Mouse (Mus musculus): ENCODE measurements around the gene Sept11. TPM values are rescaled to one million over a fixed set of nuclear protein-coding genes. Genes with fewer than 3 reads are reported as not detected.

The Sept11 gene
- polyA plus RNA-seq, 1 experiment, result 428 TPM

- Histone ChIP-seq H3K4me1 (ENCODE audit: control insufficient read depth, insufficient read depth, low read length) (peaks cover 19% of the 10 kb centered on the region), H3K27ac (ENCODE audit: insufficient read depth, low read length) (peak overlapping the region; percentile 55), H3K4me3 (ENCODE audit: insufficient read depth, low read length) (no peak overlapping the region)
- TF ChIP-seq CTCF (IDR thresholded peaks at IDR 0.05; ENCODE audit: borderline replicate concordance, insufficient read depth, low read length) (no peak), POLR2A (IDR thresholded peaks at IDR 0.05; ENCODE audit: low read depth, low read length) (no peak)
These were observed 59.2 kb downstream of the Sept11 start for GRCm38 (mm10) chr5:93152451-93152850.

- TF ChIP-seq CTCF (IDR thresholded peaks at IDR 0.05; ENCODE audit: borderline replicate concordance, insufficient read depth, low read length), result no peak
- TF ChIP-seq POLR2A (IDR thresholded peaks at IDR 0.05; ENCODE audit: low read depth, low read length), result no peak
- peaks cover 19% of the 10 kb centered on the region for H3K4me1 ChIP-seq (ENCODE audit: control insufficient read depth, insufficient read depth, low read length)
- H3K27ac ChIP-seq (ENCODE audit: insufficient read depth, low read length), result no peak overlapping the region
- H3K4me3 ChIP-seq (ENCODE audit: insufficient read depth, low read length), result no peak overlapping the region
These were observed 61.2 kb downstream of the Sept11 start for GRCm38 (mm10) chr5:93154401-93154800.

GRCm38 (mm10) chr5:93163541-93163940, 70.3 kb downstream of the Sept11 start:
- H3K27ac ChIP-seq (ENCODE audit: insufficient read depth, low read length), result no peak overlapping the region
- no peak for TF ChIP-seq CTCF (IDR thresholded peaks at IDR 0.05; ENCODE audit: borderline replicate concordance, insufficient read depth, low read length)
- no peak for TF ChIP-seq POLR2A (IDR thresholded peaks at IDR 0.05; ENCODE audit: low read depth, low read length)
- no peak overlapping the region for H3K4me3 ChIP-seq (ENCODE audit: insufficient read depth, low read length)
- H3K4me1 ChIP-seq (ENCODE audit: control insufficient read depth, insufficient read depth, low read length), result no peaks in the 10 kb centered on the region

- Histone ChIP-seq H3K4me1 (ENCODE audit: control insufficient read depth, insufficient read depth, low read length) (no peaks in the 10 kb centered on the region), H3K27ac (ENCODE audit: insufficient read depth, low read length) (no peak overlapping the region), H3K4me3 (ENCODE audit: insufficient read depth, low read length) (no peak overlapping the region)
- TF ChIP-seq POLR2A (IDR thresholded peaks at IDR 0.05; ENCODE audit: low read depth, low read length), result no peak
- TF ChIP-seq CTCF (IDR thresholded peaks at IDR 0.05; ENCODE audit: borderline replicate concordance, insufficient read depth, low read length), result no peak
These were observed 74.8 kb downstream of the Sept11 start for GRCm38 (mm10) chr5:93167919-93168516.

- no peak for TF ChIP-seq CTCF (IDR thresholded peaks at IDR 0.05; ENCODE audit: borderline replicate concordance, insufficient read depth, low read length)
- TF ChIP-seq POLR2A (IDR thresholded peaks at IDR 0.05; ENCODE audit: low read depth, low read length), result no peak
- Histone ChIP-seq H3K4me3 (ENCODE audit: insufficient read depth, low read length) (no peak overlapping the region), H3K4me1 (ENCODE audit: control insufficient read depth, insufficient read depth, low read length) (no peaks in the 10 kb centered on the region), H3K27ac (ENCODE audit: insufficient read depth, low read length) (no peak overlapping the region)
These were observed 75.4 kb downstream of the Sept11 start for GRCm38 (mm10) chr5:93168654-93169053.

GRCm38 (mm10) chr5:93171420-93171819, 78.2 kb downstream of the Sept11 start:
- TF ChIP-seq CTCF (IDR thresholded peaks at IDR 0.05; ENCODE audit: borderline replicate concordance, insufficient read depth, low read length) (no peak), POLR2A (IDR thresholded peaks at IDR 0.05; ENCODE audit: low read depth, low read length) (no peak)

GRCm38 (mm10) chr5:93172536-93172935, 79.3 kb downstream of the Sept11 start:
- no peaks in the 10 kb centered on the region for H3K4me1 ChIP-seq (ENCODE audit: control insufficient read depth, insufficient read depth, low read length)
- no peak overlapping the region for H3K4me3 ChIP-seq (ENCODE audit: insufficient read depth, low read length)
- H3K27ac ChIP-seq (ENCODE audit: insufficient read depth, low read length), result no peak overlapping the region
- no peak for TF ChIP-seq POLR2A (IDR thresholded peaks at IDR 0.05; ENCODE audit: low read depth, low read length)
- TF ChIP-seq CTCF (IDR thresholded peaks at IDR 0.05; ENCODE audit: borderline replicate concordance, insufficient read depth, low read length), result no peak

More at GRCm38 (mm10) chr5:93171420-93171819, 78.2 kb downstream of the Sept11 start:
- Histone ChIP-seq H3K4me3 (ENCODE audit: insufficient read depth, low read length) (no peak overlapping the region), H3K27ac (ENCODE audit: insufficient read depth, low read length) (no peak overlapping the region), H3K4me1 (ENCODE audit: control insufficient read depth, insufficient read depth, low read length) (no peaks in the 10 kb centered on the region)

GRCm38 (mm10) chr5:93174675-93175074, 81.4 kb downstream of the Sept11 start:
- no peak for TF ChIP-seq CTCF (IDR thresholded peaks at IDR 0.05; ENCODE audit: borderline replicate concordance, insufficient read depth, low read length)
- no peak for TF ChIP-seq POLR2A (IDR thresholded peaks at IDR 0.05; ENCODE audit: low read depth, low read length)
- H3K27ac ChIP-seq (ENCODE audit: insufficient read depth, low read length), result no peak overlapping the region
- H3K4me3 ChIP-seq (ENCODE audit: insufficient read depth, low read length), result no peak overlapping the region
- H3K4me1 ChIP-seq (ENCODE audit: control insufficient read depth, insufficient read depth, low read length), result no peaks in the 10 kb centered on the region

- TF ChIP-seq POLR2A (IDR thresholded peaks at IDR 0.05; ENCODE audit: low read depth, low read length), result no peak
- no peak for TF ChIP-seq CTCF (IDR thresholded peaks at IDR 0.05; ENCODE audit: borderline replicate concordance, insufficient read depth, low read length)
- Histone ChIP-seq H3K4me1 (ENCODE audit: control insufficient read depth, insufficient read depth, low read length) (no peaks in the 10 kb centered on the region), H3K27ac (ENCODE audit: insufficient read depth, low read length) (no peak overlapping the region), H3K4me3 (ENCODE audit: insufficient read depth, low read length) (no peak overlapping the region)
These were observed 85.4 kb downstream of the Sept11 start for GRCm38 (mm10) chr5:93178616-93179015.

- no peaks in the 10 kb centered on the region for H3K4me1 ChIP-seq (ENCODE audit: control insufficient read depth, insufficient read depth, low read length)
- no peak for TF ChIP-seq POLR2A (IDR thresholded peaks at IDR 0.05; ENCODE audit: low read depth, low read length)
- TF ChIP-seq CTCF (IDR thresholded peaks at IDR 0.05; ENCODE audit: borderline replicate concordance, insufficient read depth, low read length), result no peak
- H3K27ac ChIP-seq (ENCODE audit: insufficient read depth, low read length), result no peak overlapping the region
- no peak overlapping the region for H3K4me3 ChIP-seq (ENCODE audit: insufficient read depth, low read length)
These were observed 87.0 kb downstream of the Sept11 start for GRCm38 (mm10) chr5:93180252-93180651.

Data from embryonic fibroblast, embryonic 13.5 days (primary cell).